Mouse (Mus musculus): ENCODE results near the gene Satb1.

The Satb1 gene

GRCm38 (mm10) chr17:51775070-51775881 is 57.8 kb downstream of the Satb1 start:
- no peak for DNase-seq

GRCm38 (mm10) chr17:51763600-51763999 is 69.5 kb downstream of the Satb1 start:
- no peak for DNase-seq

GRCm38 (mm10) chr17:51762503-51762902 is 70.6 kb downstream of the Satb1 start:
- DNase-seq, result no peak

GRCm38 (mm10) chr17:51760997-51761655 is 72.0 kb downstream of the Satb1 start:
- no peak for DNase-seq

GRCm38 (mm10) chr17:51760251-51760887 is 72.7 kb downstream of the Satb1 start:
- DNase-seq, result no peak

- DNase-seq, result no peak
Observed at GRCm38 (mm10) chr17:51759509-51759908, 73.6 kb downstream of the Satb1 start.

GRCm38 (mm10) chr17:51752142-51752541 is 80.9 kb downstream of the Satb1 start:
- DNase-seq, result no peak

GRCm38 (mm10) chr17:51747204-51747603 is 85.9 kb downstream of the Satb1 start:
- no peak for DNase-seq

- no peak for DNase-seq
Observed at GRCm38 (mm10) chr17:51742502-51742901, 90.6 kb downstream of the Satb1 start.

GRCm38 (mm10) chr17:51741126-51741525 is 92.0 kb downstream of the Satb1 start:
- DNase-seq, result no peak

GRCm38 (mm10) chr17:51740246-51740645 is 92.8 kb downstream of the Satb1 start:
- no peak for DNase-seq

GRCm38 (mm10) chr17:51724486-51724885 is 108.6 kb downstream of the Satb1 start:
- DNase-seq, result no peak

GRCm38 (mm10) chr17:51695711-51696110 is 137.4 kb downstream of the Satb1 start:
- DNase-seq, result no peak

GRCm38 (mm10) chr17:51695271-51695670 is 137.8 kb downstream of the Satb1 start:
- no peak for DNase-seq

GRCm38 (mm10) chr17:51690526-51690925 is 142.6 kb downstream of the Satb1 start:
- DNase-seq, result no peak

- DNase-seq, result no peak
Observed at GRCm38 (mm10) chr17:51687226-51687625, 145.9 kb downstream of the Satb1 start.
